Mouse (Mus musculus): ENCODE results near the gene Agap2.
"Not testable (repeated sequence)": the region's sequence is repeated elsewhere in the genome, so short reads cannot be mapped to it uniquely, and the experiment has no call there.

Agap2 gene

DNA sequence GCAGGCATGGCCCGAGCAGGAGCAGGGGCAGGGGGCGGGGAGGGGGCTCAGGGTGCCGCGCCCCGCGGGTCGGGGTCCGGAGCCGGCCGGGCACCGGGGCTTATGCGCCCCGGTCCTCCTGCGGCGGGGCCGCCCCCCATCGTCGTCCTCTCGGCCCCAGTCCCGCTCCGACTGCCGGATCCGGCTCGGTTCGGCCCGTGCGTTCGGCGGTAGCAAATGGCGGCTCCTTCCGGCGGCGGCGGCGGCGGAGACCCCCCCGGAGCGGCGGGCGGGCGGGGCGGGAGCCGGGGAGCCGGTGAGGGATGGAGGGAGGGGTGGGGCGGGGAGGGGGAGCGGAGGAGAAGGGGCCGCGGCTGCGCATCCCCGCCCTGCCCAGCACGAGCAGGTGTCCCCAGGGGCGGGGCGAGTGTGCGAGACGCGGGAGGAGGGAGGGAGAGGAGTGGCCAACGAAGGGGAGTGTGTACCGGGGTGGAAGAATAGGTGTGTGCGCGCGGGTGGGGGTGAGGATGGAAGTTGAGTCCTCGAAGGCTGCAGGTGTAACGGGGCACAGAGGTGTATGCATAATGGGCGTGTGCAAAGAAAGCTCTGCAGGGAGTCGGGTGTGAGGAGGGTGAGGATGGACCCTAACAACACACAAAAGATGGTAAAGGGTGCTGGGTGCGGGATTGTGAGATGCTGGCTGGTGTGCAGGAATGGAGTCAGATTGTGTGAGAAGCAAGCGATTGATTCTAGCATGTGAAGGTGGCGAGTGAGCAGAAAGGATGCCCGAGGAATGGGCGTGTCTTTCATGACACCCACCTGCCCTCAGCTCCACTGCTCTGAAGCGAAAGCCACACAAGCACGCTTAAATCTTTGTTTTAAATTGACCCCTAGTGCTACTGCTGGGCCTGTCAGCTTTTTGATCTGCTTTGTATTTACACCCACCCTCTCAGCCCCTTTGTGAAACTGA lies 14.8 kb upstream of the Agap2 start, which contains the start of gene March9:
March9 (minus strand) TSS at position 217 of the 949 bp plus-strand sequence.
- DNase-seq (ENCODE audit: low spot score), result no peak

DNA sequence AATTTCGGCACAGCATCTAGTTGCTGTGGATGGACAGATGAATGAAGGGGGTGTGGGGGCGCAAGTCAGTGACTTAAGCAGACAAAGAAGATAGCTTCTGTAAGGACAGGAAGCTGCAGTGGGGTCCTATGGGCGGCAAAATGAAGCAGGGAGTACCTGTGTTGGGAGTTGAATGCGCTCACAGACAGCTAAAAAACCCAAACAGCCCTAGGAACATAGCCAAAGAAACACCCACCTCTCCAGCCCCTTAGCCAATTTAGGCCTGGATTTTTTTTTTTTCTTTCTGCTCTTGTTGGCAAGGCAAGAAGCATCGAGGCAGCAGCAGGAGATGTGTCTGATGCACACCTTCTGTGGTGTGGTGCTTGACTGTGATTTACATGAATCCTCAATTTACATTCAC lies 14.0 kb upstream of the Agap2 start:
- no peak for DNase-seq (ENCODE audit: low spot score)

DNA sequence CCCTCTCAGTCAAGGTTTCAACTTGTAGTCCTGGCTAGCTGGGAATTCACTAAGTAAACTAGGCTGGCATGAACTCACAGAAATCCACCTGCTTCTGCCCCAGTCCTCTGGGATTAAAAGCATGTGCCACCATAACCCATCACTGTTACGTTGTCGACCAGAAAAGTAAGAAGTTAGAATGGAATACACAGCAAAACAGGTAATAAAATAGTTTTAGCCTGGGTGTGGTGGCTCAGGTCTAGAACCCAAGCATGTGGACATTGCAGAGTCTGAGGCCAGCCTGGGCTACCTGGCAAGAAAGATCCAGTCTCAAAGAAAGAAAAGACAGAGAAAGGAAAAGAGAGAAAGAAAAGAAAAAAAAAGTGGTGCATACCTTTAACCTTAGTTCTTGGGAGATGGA lies 13.6 kb upstream of the Agap2 start:
- no peak for DNase-seq (ENCODE audit: low spot score)

DNA sequence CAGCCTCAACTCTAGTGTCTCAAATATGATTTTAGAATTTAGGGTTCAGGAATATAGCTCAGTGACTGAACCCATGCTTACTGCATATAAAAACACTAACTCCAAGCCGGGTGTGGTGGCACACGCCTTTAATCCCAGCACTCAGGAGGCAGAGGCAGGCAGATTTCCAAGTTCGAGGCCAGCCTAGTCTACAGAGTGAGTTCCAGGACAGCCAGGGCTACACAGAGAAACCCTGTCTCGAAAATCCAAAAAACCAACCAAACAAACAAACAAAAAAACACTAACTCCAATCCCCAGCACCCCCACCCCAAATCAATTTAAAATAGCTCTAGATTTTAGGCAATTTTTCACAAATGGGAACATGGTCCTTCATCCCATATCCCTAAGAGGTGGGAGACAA lies 13.0 kb upstream of the Agap2 start:
- DNase-seq (ENCODE audit: low spot score), result not testable (repeated sequence)

DNA sequence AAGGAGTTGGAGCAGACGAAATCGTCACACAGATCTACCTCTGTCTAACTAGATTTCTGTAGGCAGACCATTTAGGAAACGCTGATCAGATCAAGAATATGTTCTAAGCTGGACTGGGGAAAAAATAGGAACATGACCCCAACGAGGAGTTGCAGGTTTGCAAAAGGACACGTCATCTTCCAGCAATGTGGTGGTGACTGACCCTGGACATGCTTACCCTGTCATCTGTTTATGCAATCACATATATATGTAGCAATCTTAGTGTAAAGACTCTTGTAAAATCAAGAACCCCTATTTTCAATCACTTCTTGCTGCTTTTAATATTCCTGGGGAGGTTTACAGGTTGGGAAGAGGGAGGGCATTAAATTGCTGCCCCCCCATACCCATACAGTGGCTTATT lies 12.6 kb upstream of the Agap2 start:
- DNase-seq (ENCODE audit: low spot score), result no peak

DNA sequence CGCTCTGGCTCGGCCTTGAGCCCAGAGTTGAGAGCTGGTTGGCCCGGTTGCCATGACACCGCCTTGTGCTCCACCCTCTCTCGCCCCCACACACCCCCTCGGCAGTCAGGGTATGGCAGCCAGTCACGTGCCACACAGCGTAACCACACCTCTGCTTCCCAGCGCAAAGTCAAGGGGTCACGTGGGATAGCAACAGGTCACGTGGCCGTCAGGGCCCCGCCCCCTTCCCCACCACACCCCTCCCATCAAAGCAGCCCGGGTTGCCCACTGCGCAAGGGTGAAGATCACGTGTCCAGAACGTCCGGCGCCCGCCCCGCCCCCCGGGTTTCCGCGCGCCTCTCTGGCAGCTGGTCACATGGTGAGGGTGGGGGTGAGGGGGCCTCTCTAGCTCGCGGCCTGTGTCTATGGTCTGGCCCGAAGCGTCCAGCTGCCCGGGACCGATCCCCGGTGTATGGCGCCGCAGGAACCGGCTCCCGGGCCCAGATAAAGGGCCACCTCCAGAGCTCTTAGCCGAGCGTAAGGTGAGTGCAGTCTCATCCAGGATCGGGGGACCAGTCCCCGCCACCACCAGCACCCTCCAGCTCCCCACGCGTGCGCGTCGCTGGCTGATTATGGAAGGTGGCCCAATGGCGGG lies 11.7 kb upstream of the Agap2 start, which contains the start of gene Cdk4:
Cdk4 (plus strand) TSS at position 296 of the 634 bp plus-strand sequence.
- DNase-seq (ENCODE audit: low spot score), result peak; percentile 97

DNA sequence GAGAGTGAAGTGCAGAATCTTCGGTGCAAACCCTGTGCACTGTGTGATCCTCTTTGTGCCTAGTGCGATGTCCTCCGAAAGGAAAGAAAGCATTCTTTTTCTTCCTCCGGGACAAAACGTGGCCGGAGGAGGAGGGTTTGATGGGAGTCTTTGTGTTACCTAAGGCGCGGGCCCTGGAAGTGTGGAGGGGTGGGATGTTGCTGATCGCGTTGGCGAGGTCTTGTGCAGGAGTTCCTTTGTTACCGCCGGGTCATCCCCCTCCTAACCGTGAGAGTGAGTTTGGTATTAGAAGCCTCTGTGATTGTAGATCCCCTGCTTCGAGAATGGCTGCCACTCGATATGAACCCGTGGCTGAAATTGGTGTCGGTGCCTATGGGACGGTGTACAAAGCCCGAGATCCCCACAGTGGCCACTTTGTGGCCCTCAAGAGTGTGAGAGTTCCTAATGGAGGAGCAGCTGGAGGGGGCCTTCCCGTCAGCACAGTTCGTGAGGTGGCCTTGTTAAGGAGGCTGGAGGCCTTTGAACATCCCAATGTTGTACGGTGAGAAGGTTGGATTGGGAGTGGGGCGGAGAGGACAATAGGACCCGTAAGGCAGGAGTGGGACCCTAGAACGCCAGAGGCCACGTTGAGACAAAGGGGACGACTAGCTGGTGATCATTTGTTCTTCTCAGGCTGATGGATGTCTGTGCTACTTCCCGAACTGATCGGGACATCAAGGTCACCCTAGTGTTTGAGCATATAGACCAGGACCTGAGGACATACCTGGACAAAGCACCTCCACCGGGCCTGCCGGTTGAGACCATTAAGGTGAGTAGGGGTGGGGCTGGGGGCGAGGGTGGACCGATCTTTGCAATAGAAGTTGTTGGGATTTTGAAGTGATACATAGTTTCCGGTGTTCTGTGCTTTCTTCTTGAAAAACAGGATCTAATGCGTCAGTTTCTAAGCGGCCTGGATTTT lies 10.9 kb upstream of the Agap2 start:
- no peak for DNase-seq (ENCODE audit: low spot score)

DNA sequence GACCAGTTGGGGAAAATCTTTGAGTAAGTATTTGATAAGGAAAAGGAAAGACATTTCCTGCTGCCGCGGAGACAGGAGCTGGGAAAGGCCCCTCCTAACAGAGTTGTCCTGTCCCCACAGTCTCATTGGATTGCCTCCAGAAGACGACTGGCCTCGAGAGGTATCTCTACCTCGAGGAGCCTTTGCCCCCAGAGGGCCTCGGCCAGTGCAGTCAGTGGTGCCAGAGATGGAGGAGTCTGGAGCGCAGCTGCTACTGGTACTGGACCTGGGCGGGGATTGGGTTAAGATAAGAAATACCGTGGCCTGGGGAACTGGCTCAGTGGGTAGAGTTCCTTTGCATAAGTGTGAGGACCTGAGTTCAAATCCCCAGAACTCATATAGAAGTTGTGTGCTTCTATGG lies 9.1 kb upstream of the Agap2 start:
- no peak for DNase-seq (ENCODE audit: low spot score)

DNA sequence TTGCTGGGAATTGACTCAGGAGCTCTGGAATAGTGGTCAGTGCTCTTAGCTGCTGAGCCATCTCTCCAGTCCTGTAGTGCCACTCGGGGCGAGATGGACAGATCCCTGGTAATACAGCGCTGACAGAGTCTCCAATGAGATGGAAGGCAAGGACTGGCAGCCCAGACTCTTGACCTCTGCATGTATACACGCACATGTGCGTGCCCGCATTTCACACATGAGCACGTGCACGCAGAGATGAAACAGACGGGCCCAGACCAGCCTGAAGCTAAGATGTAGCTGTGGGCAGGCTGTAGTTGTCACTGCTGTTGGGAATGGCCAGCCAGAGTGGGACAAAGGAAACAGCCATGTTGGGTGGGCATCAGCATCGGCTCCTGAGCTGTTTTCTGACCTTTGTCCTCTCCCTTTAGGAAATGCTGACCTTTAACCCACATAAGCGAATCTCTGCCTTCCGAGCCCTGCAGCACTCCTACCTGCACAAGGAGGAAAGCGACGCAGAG lies 8.5 kb upstream of the Agap2 start:
- no peak for DNase-seq (ENCODE audit: low spot score)

DNA sequence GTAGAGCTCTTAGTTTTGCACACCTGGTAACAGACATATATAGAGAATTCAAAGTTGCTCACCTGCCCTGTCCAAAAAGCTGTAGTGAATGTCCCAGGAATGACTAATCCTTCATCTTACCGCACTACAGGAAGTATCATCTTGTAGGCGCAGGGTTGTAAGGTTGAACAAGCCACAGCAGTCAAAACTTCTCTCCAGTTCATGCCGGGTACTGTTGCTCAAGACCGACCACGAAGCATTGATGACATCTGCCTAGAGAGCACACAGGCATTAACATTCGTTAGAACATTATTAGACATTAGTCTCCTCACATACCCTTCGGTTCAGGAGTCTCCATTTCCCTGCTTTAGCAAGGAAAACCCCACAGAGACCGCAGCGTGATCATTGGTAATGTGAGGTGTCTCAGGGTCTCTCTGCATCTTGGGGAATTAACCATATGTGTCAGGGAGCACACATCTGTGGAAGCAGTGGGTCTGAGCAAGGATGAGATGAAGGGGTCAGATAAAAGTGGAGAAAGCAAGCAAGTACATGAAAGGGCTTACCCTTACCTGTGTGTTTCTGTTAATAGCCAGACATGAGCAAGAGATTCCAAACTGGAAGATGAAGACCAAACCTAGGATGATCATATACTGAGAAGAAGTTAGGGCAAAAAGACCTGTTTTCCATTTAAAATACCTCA lies 6.6 kb upstream of the Agap2 start:
- DNase-seq (ENCODE audit: low spot score), result no peak

DNA sequence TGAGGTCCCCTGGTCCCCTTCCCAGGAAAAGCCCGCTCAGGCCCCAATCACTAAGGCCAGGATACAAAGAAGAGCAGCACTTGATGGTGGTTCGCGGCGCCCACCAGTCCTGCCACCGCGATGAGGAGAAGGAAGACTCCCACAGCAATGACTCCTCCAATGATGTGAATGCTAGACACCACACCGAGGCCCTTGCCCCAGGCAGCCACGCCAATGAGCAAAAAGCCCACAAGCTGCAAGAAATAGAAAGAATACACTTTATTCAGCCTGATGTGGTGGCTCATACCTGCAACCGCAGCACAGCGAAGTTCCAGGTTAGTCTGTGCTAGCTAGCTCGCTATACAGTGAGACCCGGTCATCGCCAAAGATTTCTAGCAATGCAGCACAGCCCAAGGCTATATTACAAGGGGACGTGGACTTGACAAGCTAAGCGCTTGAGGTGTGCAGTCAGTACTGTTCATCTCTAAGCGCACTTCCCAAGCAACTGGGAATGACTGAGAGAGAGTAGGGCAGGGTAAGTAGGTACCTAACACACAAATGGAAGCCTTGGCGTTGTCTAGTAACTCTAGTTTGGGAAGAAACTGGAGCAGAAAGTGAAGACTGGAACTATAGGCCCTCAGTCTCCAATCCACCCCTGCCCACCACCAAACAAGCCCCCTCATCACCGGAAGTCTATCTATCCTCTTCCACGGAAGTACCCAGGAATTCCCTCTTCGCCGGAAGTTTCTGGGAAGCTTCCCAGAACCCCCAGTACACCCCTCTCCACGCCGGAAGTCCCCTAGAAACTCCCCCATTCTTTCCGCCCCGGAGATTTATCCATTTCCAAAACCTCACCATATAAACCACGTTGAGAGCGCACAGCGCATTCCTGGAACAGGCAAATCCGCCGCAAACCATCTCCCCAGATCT lies 5.5 kb upstream of the Agap2 start:
- no peak for DNase-seq (ENCODE audit: low spot score)

DNA sequence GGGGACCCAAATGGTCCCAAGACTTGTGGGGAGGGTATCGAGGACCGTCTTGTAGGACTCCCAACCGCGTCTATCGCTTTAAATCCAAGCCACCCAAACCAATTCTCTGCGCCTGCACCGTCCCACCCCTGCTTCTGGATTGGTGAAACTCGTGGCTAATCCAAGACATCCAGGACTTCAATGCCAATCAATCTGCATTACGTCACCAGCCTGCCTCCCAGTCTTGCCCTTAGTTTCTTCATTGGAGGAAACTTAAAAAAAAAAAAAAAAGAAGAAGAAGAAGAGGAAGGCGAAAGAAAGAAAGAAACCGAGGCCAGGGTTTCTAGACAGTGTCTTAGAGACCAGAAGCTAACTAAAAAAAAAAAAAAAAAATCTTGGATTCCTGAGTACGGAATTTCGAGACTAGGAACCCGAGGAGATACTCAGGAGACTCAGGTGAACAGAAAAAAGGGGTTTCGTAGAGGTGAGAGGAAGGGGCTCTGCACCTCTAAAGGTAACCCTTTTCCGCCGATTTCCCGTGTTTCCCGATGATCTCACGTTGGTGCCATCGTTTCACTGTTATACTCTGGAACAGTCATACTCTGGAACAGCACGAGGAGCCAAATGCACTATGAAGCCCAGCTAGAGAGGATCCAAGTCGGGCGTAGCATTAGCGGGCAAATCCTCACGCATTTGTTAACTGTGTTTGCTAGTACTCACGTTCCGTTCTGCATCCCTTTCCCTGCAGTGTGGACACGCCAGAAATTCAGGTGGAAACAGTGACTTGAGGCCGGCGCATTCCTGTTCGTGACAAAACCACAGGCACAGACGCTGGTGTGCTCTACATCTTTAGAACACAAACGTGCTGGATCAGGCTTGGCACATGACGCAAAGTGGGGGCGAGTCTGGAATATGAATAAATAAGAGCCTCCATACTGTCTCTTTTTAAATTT lies 4.6 kb upstream of the Agap2 start, which contains the start of gene Tspan31:
Tspan31 (minus strand) TSS at position 75 of the 932 bp plus-strand sequence.
- DNase-seq (ENCODE audit: low spot score), result peak; percentile 94

DNA sequence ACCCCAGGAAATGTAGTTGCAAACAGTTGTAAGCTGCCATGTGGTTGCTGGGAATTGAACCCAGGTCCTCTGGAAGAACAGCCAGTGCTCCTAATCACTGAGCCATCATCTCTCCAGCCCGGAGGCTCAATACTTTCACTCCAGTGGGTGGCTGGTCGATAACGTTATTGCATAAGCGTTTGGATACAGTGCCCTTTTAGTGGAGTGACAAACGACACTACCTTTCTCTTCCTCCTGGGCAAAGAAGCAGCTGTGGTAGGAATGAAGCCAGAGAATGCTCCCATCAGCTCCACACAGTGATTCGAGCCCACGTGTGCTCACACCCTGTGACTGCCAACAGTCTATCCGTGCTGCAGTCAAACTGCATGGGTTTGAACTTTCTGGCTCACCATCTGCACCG lies 3.9 kb upstream of the Agap2 start:
- no peak for DNase-seq (ENCODE audit: low spot score)

DNA sequence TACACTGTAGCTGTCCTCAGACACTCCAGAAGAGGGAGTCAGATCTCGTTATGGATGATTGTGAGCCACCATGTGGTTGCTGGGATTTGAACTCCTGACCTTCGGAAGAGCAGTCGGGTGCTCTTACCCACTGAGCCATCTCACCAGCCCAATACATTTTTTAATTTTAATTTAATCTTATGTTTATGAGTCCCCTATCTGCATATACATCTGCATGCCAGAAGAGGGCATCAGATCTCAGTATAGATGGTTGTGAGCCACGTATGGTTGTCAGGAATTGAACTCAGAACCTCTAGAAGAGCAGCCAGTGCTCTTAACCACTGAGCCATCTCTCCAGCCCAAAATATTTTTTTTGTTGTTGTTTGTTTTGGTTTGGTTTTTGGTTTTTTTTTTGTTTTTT lies 2.8 kb upstream of the Agap2 start:
- DNase-seq (ENCODE audit: low spot score), result not testable (repeated sequence)

DNA sequence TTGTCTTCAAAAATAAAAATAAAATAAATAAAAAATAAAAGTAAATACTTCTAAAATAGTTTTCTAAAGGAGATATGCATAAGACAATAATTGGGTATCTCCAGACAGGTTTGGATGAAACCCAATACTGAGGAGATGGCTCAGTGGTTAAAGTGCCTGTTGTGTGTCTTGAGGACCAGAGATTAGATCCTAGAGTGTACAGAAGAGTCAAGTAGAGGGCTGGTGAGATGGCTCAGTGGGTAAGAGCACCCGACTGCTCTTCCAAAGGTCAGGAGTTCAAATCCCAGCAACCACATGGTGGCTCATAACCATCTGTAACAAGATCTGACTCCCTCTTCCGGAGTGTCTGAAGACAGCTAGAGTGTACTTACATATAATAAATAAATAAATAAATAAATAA lies 2.1 kb upstream of the Agap2 start:
- not testable (repeated sequence) for DNase-seq (ENCODE audit: low spot score)

DNA sequence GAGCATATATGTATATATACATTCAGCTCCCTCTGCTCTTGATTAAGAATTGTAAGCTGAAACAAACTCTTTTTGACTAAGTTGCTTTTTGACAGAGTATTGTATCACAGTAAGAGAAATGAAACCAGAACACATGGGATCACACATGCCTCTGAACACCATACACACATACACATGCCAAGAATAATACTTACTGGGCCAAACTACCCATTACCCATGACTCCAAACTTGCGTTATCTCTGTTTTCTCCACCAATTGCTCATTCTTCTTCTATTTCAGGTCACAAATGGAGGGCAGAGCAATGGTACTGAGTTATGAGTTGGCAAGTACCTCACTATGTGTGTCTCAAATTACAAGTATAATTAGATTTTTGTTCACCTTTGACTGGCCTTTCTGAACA lies 1.1 kb upstream of the Agap2 start:
- DNase-seq (ENCODE audit: low spot score), result no peak

DNA sequence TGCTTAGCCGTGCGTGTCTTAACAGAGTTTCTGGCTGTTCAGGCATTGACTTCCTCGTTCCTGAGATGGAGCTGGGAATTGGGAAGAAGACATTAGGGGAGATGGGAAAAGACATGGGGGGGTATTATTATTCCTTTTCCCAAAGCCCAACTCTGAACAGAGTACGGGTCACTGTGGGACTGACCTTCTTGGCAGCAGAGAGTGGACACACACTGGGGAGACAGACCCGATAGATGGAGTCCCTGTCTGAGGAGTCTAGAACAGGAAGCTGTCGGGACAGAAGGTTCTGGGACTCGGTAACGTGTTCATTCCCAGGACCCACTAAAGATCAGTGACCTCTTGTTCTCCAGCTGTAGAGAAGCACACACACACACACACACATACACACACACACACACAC lies 567 bp downstream of the Agap2 start:
- DNase-seq (ENCODE audit: low spot score), result no peak

DNA sequence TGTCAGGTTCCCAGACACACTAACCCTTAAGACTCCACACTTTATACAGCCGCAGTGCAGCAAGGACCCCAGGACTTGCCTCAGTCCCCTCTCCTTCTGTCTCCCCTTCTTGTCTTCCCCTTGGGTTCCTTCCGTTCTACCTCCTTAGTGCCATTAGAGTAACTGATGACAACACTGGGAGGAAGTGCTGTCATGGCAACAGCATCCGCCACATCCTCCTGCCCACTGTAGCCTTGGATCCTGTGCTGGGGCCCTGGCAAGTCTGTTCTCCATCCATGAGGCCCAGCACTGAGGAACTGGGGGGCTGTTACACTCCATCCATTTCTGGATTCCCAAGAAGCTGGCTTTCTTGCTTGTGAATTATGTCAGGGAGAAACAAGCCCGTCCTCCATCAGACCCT lies 998 bp downstream of the Agap2 start:
- no peak for DNase-seq (ENCODE audit: low spot score)

DNA sequence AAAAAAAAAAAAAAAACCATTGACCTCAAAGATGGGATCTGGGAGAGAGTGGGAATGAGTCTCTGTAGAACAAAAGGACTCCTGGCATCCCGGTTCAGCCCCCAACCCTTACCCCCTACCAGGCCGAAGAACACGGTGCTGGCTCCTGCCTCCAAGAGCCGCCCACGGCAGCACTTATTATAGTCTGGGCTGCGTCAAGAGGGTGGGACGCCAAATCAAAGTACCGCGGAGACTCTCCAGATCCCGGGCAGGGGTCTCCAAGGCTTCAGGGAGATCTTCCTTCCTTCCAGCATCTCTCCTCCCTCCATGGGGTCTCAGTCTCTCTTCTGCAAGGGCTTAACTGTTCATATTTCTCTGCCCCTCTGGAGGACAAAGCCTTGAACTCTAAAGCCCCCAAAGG lies 2.4 kb downstream of the Agap2 start:
- no peak for DNase-seq (ENCODE audit: low spot score)

Measured in left cerebral cortex, adult 11 months (tissue).